Mouse (Mus musculus) heart, adult 2 months (tissue): ENCODE data around the gene Rmi2. TPM values are rescaled to one million over a fixed set of nuclear protein-coding genes. Genes with fewer than 3 reads are reported as not detected.
A peak's percentile ranks its signal among the peaks of the same experiment; 100 is the strongest.

Experiments used
- DNase-seq, 2 experiments: peaks; one replicate each; pipeline ENCODE4 v3.0.0; 2021
- H3K27ac ChIP-seq: fragments of 200-600 bp; 2 replicates; pipeline ENCODE4 v1.8.1; 2022
- H3K27me3 ChIP-seq: fragments of 200-500 bp; 2 replicates; pipeline ENCODE4 v1.6.1; 2012; ENCODE audit warnings: mild to moderate bottlenecking, low read length, inconsistent platforms, mixed read lengths; ENCODE audit not compliant: control insufficient read depth, insufficient read depth
- H3K36me3 ChIP-seq: fragments of 200-500 bp; 2 replicates; pipeline ENCODE4 v1.6.1; 2012; ENCODE audit warnings: low read length, inconsistent platforms; ENCODE audit not compliant: control insufficient read depth, insufficient read depth
- H3K4me1 ChIP-seq: fragments of 200-500 bp; 2 replicates; pipeline ENCODE4 v1.6.1; 2011; ENCODE audit warnings: low read length; ENCODE audit not compliant: control insufficient read depth, insufficient read depth
- H3K4me3 ChIP-seq: fragments of 200-600 bp; 2 replicates; pipeline ENCODE4 v1.8.1; 2022
- H3K79me2 ChIP-seq: fragments of 200-500 bp; replicated peaks from 2 replicates; pipeline ENCODE4 v1.6.1; 2012; ENCODE audit warnings: mild to moderate bottlenecking, inconsistent platforms, low read length, moderate library complexity, mixed read lengths; ENCODE audit not compliant: control insufficient read depth, insufficient read depth
- H3K9ac ChIP-seq: fragments of 200-500 bp; 2 replicates; pipeline ENCODE4 v1.6.1; 2012; ENCODE audit warnings: low read depth, mild to moderate bottlenecking, control low read depth, inconsistent platforms, low read length, mixed read lengths
- CTCF ChIP-seq: fragments of 200-600 bp; IDR thresholded peaks from 2 replicates; pipeline ENCODE4 v1.8.1; 2022; ENCODE audit warnings: antibody characterized with exemption, mild to moderate bottlenecking, moderate library complexity
- EP300 ChIP-seq: fragments of 200-500 bp; IDR thresholded peaks from 2 replicates; pipeline ENCODE4 v1.6.1; 2011; ENCODE audit warnings: low read depth, low read length, control low read depth; ENCODE audit not compliant: insufficient read depth
- POLR2A ChIP-seq: fragments of 200-500 bp; IDR thresholded peaks from 2 replicates; pipeline ENCODE4 v1.6.1; 2011; ENCODE audit warnings: mild to moderate bottlenecking, low read depth, low read length, control low read depth; ENCODE audit not compliant: insufficient read depth
- WGBS: fragments of 180-500 bp; shearing (Covaris S2); methylation state at CpG from one replicate; pipeline ENCODE4 v1.1.7; 2018; 5-methylcytosine and 5-hydroxymethylcytosine counted together
- intact Hi-C: fragments of 180-260 bp; cut with DNase I; formaldehyde crosslinking; loops from one replicate; pipeline ENCODE4 v1.15.1; 2025
- long read RNA-seq: library from polyadenylated mRNA; stranded (forward); transcript quantifications from one replicate; pipeline ENCODE4 v2.0.0, GENCODE M21; 2021
- polyA plus RNA-seq: library from polyadenylated mRNA; depleted of rRNA; stranded (reverse); fragments of >200 nt; gene quantifications from 2 replicates; pipeline ENCODE4 v1.2.3, GENCODE M21; 2012; rRNA removed
- total RNA-seq, 2 experiments: library from RNA; stranded (reverse); gene quantifications; 2 replicates each; pipeline ENCODE4 v1.2.3; 2021

Rmi2 gene
- total RNA-seq: under 1 TPM; 0.26 to 0.30 TPM
- 0.45 and 0.47 TPM in 2 replicates for polyA plus RNA-seq
- long read RNA-seq: 0 reads

DNA sequence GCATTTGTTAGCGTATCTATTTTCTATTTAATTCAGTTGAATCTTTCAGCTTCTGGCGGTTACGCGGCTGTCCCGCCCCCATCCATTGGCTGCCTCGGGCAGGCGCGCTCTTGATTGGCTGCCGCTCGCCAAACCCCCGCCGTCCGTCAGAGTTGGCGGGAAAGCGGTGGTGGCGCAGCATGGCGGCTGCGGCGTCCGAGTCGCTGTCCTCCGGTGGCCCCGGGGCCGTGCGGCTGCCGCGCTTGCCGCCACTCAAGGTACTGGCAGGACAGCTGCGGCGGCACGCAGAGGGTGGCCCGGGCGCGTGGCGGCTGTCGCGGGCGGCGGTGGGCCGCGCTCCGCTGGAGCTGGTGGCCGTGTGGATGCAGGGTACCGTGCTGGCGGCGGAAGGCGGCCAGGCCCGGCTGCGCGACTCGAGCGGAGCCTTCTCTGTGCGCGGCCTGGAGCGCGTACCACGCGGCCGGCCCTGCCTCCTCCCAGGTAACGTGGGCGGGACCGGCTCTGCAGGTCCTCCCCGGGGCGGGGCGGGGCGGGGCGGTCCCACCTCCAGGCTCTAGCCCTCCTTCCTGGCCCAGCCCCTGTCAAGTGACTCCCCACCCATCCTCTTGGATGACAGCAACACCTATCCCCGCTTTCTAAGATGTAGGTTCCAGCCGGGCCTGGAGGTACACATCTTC is at the start of gene Rmi2:
TSS of gene Rmi2 (plus strand) at position 149 of the 677 bp plus-strand sequence.
- H3K27ac ChIP-seq: no peak within 1 kb of the TSS
- intact Hi-C loops: no loop called here
- TF ChIP-seq CTCF (peak; percentile 17; the same call in 1 of the 2 replicates), POLR2A (no peak)

DNA sequence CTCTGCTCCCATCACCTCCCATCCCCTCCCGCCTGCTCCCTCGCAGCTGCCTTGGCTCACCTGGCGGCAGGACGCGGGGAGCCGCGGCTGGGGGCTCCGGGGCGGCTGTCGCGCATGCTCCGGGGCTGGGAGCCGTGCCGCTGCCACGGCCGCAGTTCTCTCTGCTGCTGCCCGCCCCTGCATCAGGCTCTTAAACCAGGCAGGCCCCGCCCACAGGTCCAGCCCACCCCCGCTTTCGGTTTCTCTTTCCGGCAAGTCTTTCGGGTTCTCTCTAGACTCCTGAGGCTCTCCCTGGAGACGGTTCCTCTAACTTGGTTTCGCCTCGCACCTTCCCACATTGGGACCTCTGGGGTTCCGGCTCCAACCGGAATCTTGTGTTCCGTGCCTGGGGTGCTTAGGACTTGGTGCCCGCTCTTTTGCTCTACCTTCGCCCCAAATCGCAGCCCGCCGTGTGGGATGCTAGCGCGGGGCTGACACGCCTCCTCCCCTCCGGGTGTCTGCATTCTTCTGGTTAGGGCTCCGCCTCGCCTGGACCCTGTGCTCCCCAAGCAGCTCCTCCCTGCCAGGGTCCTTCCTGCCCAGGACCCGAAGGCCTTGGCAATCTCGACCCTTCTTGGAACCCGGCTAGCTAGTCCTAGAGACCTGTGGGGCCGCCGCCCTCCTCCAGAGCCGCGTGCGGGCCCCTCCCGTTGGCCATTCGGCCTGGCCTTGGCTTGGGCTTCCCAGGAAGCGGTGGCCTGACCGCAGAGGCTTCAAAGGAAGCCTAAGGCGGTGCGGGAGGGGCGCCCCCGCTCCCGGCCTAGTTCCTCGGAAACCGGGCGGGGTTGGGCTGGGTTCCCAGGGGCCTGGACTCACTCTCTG is 49.3 kb upstream of the Rmi2 start, which contains the start of gene Socs1:
TSS of gene Socs1 (minus strand) at position 166 of the 861 bp plus-strand sequence.
- peak; percentile 81 for TF ChIP-seq POLR2A
- TF ChIP-seq EP300: peak; percentile 27; the same call in 1 of the 2 replicates
- TF ChIP-seq CTCF: peak; percentile 16
- under 1% methylated on average over 59 of the region's 59 CpGs for WGBS
- intact Hi-C loops: loop anchor here (1.0 to 2.0 kb wide), 6 partner anchors 43 to 221 kb away; no protein-coding TSS in a partner anchor
- peak; percentile 90 to 91 for DNase-seq
- H3K79me2 ChIP-seq: no peaks in the 10 kb centered on the region
- peak within 1 kb of the TSS; percentile 85 for H3K9ac ChIP-seq
- H3K4me3 ChIP-seq: peak within 1 kb of the TSS; percentile 80
- H3K4me1 ChIP-seq: peaks cover 13% of the 10 kb centered on the region
- no peaks in the 10 kb centered on the region for H3K27me3 ChIP-seq
- H3K27ac ChIP-seq: peak within 1 kb of the TSS; percentile 94
- H3K36me3 ChIP-seq: no peaks in the 10 kb centered on the region

More for the DNA sequence above, at the start of gene Rmi2:
- peak; percentile 90 to 91 for DNase-seq
- Histone ChIP-seq H3K4me3 (peak within 1 kb of the TSS; percentile 63), H3K27me3 (no peaks in the 10 kb centered on the region), H3K79me2 (no peaks in the 10 kb centered on the region), H3K4me1 (peaks cover 5% of the 10 kb centered on the region), H3K36me3 (no peaks in the 10 kb centered on the region), H3K9ac (peak within 1 kb of the TSS; percentile 68)
- WGBS: 2% methylated on average over 69 of the region's 69 CpGs

DNA sequence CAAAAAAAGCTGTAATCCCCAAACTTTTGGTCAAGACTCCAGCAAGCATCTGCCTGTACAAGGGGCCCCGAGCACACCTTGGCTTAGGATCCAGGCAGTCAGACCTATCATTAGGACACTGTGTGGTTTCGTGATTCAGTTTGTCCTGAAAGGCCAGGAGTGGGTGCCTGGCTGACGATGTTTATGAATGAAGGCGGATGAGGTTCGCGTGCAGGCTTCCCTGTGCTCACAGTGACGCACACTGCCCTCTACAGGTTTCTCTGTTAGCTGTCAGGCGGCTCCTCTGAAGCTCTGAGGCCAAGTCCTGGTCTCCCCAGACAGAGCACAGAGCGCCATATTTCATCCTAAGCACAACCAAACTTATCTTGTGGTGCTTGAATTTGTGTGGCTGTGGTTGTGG is 48.6 kb upstream of the Rmi2 start:
- Histone ChIP-seq H3K9ac (peak overlapping the region; percentile 66), H3K27me3 (no peaks in the 10 kb centered on the region), H3K4me1 (peaks cover 13% of the 10 kb centered on the region), H3K27ac (peak overlapping the region; percentile 94), H3K79me2 (no peaks in the 10 kb centered on the region), H3K36me3 (no peaks in the 10 kb centered on the region), H3K4me3 (peak overlapping the region; percentile 80)
- peak; percentile 77 to 87 for DNase-seq
- 2% methylated on average over 9 of the region's 9 CpGs for WGBS
- intact Hi-C loops: loop anchor here (2.0 kb wide), 2 partner anchors 61 to 145 kb away; no protein-coding TSS in a partner anchor
- TF ChIP-seq EP300: peak; percentile 85
- TF ChIP-seq POLR2A: no peak
- TF ChIP-seq CTCF: peak; percentile 90

DNA sequence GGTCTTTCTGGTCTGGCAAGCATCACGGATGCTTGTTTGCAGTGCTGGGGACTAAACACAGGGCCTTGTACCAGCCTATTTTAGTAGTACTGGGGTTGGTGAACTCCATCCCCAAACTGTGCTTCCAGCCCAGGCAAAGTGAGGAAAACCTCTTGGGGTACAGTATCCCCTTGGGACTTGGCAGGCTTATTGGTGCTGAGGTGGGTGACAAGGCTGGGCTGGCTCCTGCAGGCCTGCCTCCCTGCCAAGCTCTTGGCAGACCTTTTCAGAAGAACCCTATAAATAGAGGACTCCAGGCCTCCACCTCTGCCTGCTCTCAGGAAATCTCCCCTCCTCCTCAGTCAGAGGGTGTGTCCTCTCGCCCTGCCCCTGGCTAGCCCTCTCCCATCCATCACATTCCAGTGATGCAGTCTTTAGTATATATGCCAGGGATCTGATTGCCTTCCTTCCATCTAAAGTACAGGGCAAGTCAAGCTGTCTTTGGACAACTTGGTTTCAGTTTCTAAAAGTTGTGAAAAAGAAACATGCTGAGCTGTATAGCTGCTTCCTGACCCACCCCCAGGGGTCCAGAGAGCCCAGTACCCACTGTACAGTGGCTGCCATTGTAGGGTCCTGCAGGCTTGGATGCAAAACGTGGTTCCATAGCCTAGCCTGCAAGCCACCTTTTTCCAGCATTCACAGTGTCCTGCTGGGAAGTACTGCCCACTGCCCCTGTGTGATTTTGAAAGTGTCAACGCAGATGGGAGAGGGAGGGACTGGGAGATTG is 47.9 kb upstream of the Rmi2 start:
- Histone ChIP-seq H3K27ac (peak overlapping the region; percentile 94), H3K36me3 (no peaks in the 10 kb centered on the region), H3K4me1 (peaks cover 13% of the 10 kb centered on the region), H3K9ac (no peak overlapping the region), H3K27me3 (no peaks in the 10 kb centered on the region), H3K79me2 (no peaks in the 10 kb centered on the region), H3K4me3 (no peak overlapping the region)
- peak in 1 of 2 experiments; percentile 55 for DNase-seq
- WGBS: 27% methylated on average over 4 of the region's 4 CpGs
- intact Hi-C loops: loop anchor here (2.0 kb wide), 2 partner anchors 60 to 146 kb away; no protein-coding TSS in a partner anchor
- no peak for TF ChIP-seq CTCF
- no peak for TF ChIP-seq POLR2A
- no peak for TF ChIP-seq EP300

DNA sequence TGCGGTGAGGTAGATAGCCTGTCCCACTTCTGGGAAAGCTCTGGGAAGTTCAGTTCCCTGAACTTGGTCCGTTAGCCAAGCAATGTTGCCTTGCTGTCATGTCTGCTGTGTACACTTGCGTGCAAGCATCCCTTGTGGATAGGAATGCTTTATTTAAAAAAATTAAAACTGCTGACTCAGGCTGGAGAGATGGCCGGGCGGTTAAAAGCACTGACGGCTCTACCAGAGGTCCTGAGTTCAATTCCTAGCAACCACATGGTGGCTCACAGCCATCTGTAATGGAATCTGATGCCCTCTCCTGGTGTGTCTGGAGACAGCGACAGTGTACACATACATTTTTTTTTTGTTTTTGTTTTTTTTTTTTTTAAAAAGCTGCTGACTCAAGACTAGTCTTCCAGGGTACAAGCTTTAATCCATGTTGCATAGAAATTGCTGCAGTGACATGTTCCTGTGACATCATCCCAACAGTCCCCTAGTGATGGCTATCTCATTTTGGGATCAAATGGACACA is 47.3 kb upstream of the Rmi2 start:
- no peaks in the 10 kb centered on the region for H3K27me3 ChIP-seq
- peaks cover 12% of the 10 kb centered on the region for H3K4me1 ChIP-seq
- intact Hi-C loops: loop anchor here (2.0 kb wide), 2 partner anchors 59 to 147 kb away; no protein-coding TSS in a partner anchor
- no peaks in the 10 kb centered on the region for H3K79me2 ChIP-seq
- no peak overlapping the region; the same call in 1 of the 2 replicates for H3K27ac ChIP-seq
- 61% methylated on average over 7 of the region's 7 CpGs for WGBS
- TF ChIP-seq EP300 (no peak), POLR2A (no peak), CTCF (0 out of 2 replicates have a peak, but pooled peaks have one; percentile 8)
- no peak overlapping the region for H3K9ac ChIP-seq
- no peak overlapping the region for H3K4me3 ChIP-seq
- H3K36me3 ChIP-seq: no peaks in the 10 kb centered on the region
- no peak for DNase-seq
